ENCODE assay signal across 10 mouse cellular contexts in genomic region chr6:134152539-134152938, GRCm38 (mm10).
DNase-seq lines count a peak whose midpoint lies in the region; ATAC-seq lines count a peak whose summit lies in the region.
"Had no signal": no experiment of that assay in that cellular context is flagged by ENCODE, and none has a peak within 500 bp of the region (broad histone marks: within the 10 kb centered on the region; RNA-seq: fewer than 3 reads in every experiment).

No protein-coding gene starts in this region.

- H3K9ac ChIP-seq in kidney, embryonic 16.5 days (replicated peaks; ENCODE audit: low read length) = no peak overlapping the region
- H3K9ac ChIP-seq in neural tube, embryonic 13.5 days = 0 out of 2 replicates have a peak overlapping the region, but pooled peaks have one; percentile 22
- H3K9ac ChIP-seq in stomach, embryonic 15.5 days = no peak overlapping the region

- no peaks in the 10 kb centered on the region for H3K9me3 ChIP-seq in kidney, embryonic 16.5 days (ENCODE audit: low read length)
- H3K9me3 ChIP-seq in neural tube, embryonic 13.5 days = no peaks in the 10 kb centered on the region
- no peaks in the 10 kb centered on the region for H3K9me3 ChIP-seq in stomach, embryonic 15.5 days

- 75% methylated on average over 6 of the region's 6 CpGs for WGBS in kidney, embryonic 16.5 days
- 77% methylated on average over 6 of the region's 6 CpGs for WGBS in neural tube, embryonic 13.5 days
- WGBS in stomach, embryonic 15.5 days = 64% methylated on average over 6 of the region's 6 CpGs

- peaks cover 32% of the 10 kb centered on the region for H3K4me1 ChIP-seq in kidney, embryonic 16.5 days (ENCODE audit: insufficient read depth, low read length)
- H3K4me1 ChIP-seq in neural tube, embryonic 13.5 days (replicated peaks) = peaks cover 71% of the 10 kb centered on the region
- H3K4me1 ChIP-seq in stomach, embryonic 15.5 days = peaks cover 24% of the 10 kb centered on the region; the same call in 1 of the 2 replicates

- no peaks in the 10 kb centered on the region for H3K27me3 ChIP-seq in kidney, embryonic 16.5 days (ENCODE audit: insufficient read depth, low read length)
- H3K27me3 ChIP-seq in neural tube, embryonic 13.5 days = no peaks in the 10 kb centered on the region
- no peaks in the 10 kb centered on the region for H3K27me3 ChIP-seq in stomach, embryonic 15.5 days (replicated peaks)

- ATAC-seq in frontal cortex, adult (ENCODE audit: low TSS enrichment) = peak; percentile 45
- no peak for ATAC-seq in kidney, embryonic 16.5 days (ENCODE audit: low FRiP score, low TSS enrichment)
- no peak for ATAC-seq in neural tube, embryonic 13.5 days (ENCODE audit: low read depth)
- ATAC-seq in stomach, embryonic 15.5 days (ENCODE audit: insufficient read depth, low FRiP score, low read depth) = no peak

- H3K36me3 ChIP-seq in kidney, embryonic 16.5 days (ENCODE audit: insufficient read depth, low read length) = no peaks in the 10 kb centered on the region
- H3K36me3 ChIP-seq in neural tube, embryonic 13.5 days = no peaks in the 10 kb centered on the region
- H3K36me3 ChIP-seq in stomach, embryonic 15.5 days = no peaks in the 10 kb centered on the region

- no peak overlapping the region for H3K4me2 ChIP-seq in kidney, embryonic 16.5 days (replicated peaks; ENCODE audit: low read depth, low read length)
- no peak overlapping the region for H3K4me2 ChIP-seq in neural tube, embryonic 13.5 days
- H3K4me2 ChIP-seq in stomach, embryonic 15.5 days = no peak overlapping the region

- peak overlapping the region; percentile 79 for H3K27ac ChIP-seq in kidney, embryonic 16.5 days (ENCODE audit: low read length)
- H3K27ac ChIP-seq in neural tube, embryonic 13.5 days (replicated peaks) = peak overlapping the region; percentile 64
- peak overlapping the region; percentile 77; the same call in 1 of the 2 replicates for H3K27ac ChIP-seq in stomach, embryonic 15.5 days

- no peak overlapping the region for H3K4me3 ChIP-seq in kidney, embryonic 16.5 days (ENCODE audit: low read length)
- H3K4me3 ChIP-seq in neural tube, embryonic 13.5 days = no peak overlapping the region
- H3K4me3 ChIP-seq in stomach, embryonic 15.5 days (replicated peaks) = no peak overlapping the region

- no peak for DNase-seq in frontal cortex, postnatal 10 days (ENCODE audit: low spot score in 2 of 2)
- DNase-seq in kidney, postnatal 14 days = no peak
- no peak for DNase-seq in neural tube, embryonic 10.5 days (ENCODE audit: extremely low spot score, low spot score)
- no peak for DNase-seq in cerebellum, adult 8-10 months
- DNase-seq: cerebellum, postnatal 14 days; lung, adult 2 months had no signal
